Mouse (Mus musculus) gastrocnemius, adult 2 months (tissue): ENCODE results near the gene Foxp1. TPM values are rescaled to one million over a fixed set of nuclear protein-coding genes. Genes with fewer than 3 reads are reported as not detected.

Source experiments
- DNase-seq: peaks from one replicate; pipeline ENCODE4 v3.0.0; 2022
- H3K27ac ChIP-seq: fragments of 200-600 bp; 2 replicates; pipeline ENCODE4 v1.8.1; 2022; ENCODE audit warnings: mild to moderate bottlenecking
- H3K4me3 ChIP-seq: fragments of 200-600 bp; 2 replicates; pipeline ENCODE4 v1.8.1; 2022; ENCODE audit warnings: mild to moderate bottlenecking, moderate library complexity
- CTCF ChIP-seq: fragments of 200-600 bp; IDR thresholded peaks from 2 replicates; pipeline ENCODE4 v1.8.1; 2022; ENCODE audit warnings: antibody characterized with exemption, mild to moderate bottlenecking, moderate library complexity
- intact Hi-C: fragments of 180-260 bp; cut with DNase I; formaldehyde crosslinking; loops from one replicate; pipeline ENCODE4 v1.15.1; 2025
- total RNA-seq, 2 experiments: library from RNA; stranded (reverse); gene quantifications; 2 replicates each; pipeline ENCODE4 v1.2.3; 2021

Gene Foxp1
- total RNA-seq, 2 experiments from 2014 or later, result 17.4 to 20.9 TPM

DNA sequence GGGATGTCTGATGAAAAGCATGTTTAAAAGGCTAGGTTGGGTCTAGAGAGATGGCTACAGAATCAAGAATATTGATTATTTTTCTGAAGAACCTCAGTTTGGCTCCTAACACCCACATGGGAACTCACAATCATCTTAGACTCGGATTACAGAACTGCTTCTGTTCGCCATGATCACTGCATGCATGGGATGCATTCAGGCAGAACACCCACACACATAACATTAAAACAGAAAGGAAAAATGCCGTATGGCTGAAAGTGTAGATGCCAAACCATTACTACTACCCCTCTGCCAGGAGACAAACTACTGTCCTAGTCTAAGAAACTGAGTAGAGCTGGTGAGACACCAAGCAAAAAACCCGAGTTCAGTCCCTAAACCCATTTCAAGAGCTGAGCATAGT is 192.4 kb downstream of the Foxp1 start:
- Histone ChIP-seq H3K27ac (no peak overlapping the region), H3K4me3 (no peak overlapping the region)
- intact Hi-C loops, result loop anchor here (5.0 kb wide), 1 partner anchor 47 kb away; no protein-coding TSS in a partner anchor
- no peak for TF ChIP-seq CTCF
- DNase-seq, result no peak

DNA sequence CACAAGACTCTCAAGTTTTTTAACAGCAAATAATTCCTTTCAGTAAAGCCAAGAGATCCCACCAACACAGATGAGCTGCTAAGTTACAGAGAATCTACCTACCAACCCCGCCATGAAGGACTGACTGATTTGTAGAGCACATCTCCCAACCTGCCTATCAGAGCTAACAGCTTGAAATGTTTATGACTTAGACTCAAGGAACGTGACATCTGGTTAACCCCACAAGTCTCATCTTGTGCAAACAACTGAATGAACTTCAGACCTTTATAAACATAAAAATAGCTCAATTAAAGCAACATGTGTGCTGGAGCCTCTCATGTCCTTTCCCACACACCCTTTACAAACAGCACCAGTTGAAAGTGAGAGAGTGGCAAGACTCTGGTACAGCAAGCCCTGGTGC is 193.9 kb downstream of the Foxp1 start:
- no peak for TF ChIP-seq CTCF
- DNase-seq, result no peak
- H3K4me3 ChIP-seq, result no peak overlapping the region
- peak overlapping the region; percentile 41; the same call in 1 of the 2 replicates for H3K27ac ChIP-seq
- intact Hi-C loops, result no loop called here

- no peak for TF ChIP-seq CTCF
- no peak overlapping the region for H3K4me3 ChIP-seq
- H3K27ac ChIP-seq, result peak overlapping the region; percentile 41
- intact Hi-C loops, result no loop called here
- DNase-seq, result no peak
Observed at GRCm38 (mm10) chr6:99328146-99328545, 194.4 kb downstream of the Foxp1 start.

- no peak for TF ChIP-seq CTCF
- H3K27ac ChIP-seq, result peak overlapping the region; percentile 41
- peak; percentile 81 for DNase-seq
- H3K4me3 ChIP-seq, result peak overlapping the region; percentile 28; the same call in 1 of the 2 replicates
- intact Hi-C loops, result no loop called here
Observed at GRCm38 (mm10) chr6:99327721-99328120, 194.8 kb downstream of the Foxp1 start.

- H3K27ac ChIP-seq, result no peak overlapping the region
- no peak overlapping the region for H3K4me3 ChIP-seq
- TF ChIP-seq CTCF, result no peak
- intact Hi-C loops, result no loop called here
- no peak for DNase-seq
Observed at GRCm38 (mm10) chr6:99325881-99326280, 196.6 kb downstream of the Foxp1 start.

GRCm38 (mm10) chr6:99325461-99325860 is 197.1 kb downstream of the Foxp1 start:
- intact Hi-C loops, result no loop called here
- DNase-seq, result no peak
- Histone ChIP-seq H3K4me3 (no peak overlapping the region), H3K27ac (no peak overlapping the region)
- no peak for TF ChIP-seq CTCF

DNA sequence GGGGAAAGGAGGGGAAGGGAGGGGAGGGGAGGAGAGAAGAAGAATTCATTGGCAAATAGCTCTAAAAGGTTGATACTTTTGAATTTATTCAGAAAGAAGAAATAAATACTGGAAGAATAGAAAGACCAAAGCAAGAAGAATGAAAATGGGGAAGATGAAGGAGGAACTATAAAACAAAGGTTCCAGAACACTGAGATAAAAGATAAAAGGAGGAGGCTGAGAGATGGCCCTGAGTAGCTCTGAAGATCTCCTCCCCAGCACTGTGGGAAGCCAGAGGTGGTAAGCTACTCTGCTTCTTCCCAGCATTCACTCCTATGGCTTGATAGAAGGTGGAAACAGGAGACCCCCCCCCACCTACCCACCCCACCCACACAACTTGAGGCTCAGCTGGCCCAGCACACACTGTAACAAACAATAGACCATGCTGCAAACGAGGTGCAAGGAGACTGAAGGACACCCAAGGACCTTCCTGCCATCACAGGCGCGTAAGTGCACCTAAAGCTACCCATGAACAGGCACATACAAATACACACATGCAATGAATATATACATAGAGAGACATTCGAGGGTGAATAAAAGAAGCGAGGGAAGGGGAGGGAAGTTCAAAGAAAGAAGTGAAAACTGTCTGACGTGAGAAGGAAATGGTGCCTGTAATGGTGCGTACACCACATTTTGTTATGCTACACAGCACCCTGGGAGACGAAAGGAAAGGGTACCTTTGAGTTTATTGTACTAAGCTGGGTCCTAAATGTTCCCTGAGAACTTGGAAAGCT is 200.2 kb downstream of the Foxp1 start:
- no peak overlapping the region for H3K4me3 ChIP-seq
- no peak overlapping the region for H3K27ac ChIP-seq
- no peak for TF ChIP-seq CTCF
- intact Hi-C loops, result no loop called here
- DNase-seq, result no peak

DNA sequence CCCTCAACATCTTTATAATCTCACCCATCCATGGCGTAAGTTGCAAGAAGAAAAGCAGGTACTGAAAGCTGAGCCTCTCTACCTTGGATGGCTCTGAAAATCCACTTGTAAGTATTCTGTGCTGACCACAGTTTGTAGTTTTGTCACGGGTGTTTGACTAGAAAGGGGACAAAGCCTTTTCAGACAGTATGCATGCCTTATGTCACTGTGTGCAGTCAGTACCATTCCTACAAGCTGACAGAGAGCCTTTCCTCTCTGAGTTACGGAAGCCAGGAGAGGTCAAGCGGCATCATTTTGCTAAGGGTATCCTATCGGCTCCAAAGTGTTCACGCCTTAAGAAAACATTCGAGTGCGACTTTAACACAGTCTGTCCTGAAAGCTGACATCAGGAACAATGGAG is 202.1 kb downstream of the Foxp1 start:
- TF ChIP-seq CTCF, result no peak
- Histone ChIP-seq H3K4me3 (no peak overlapping the region), H3K27ac (no peak overlapping the region)
- intact Hi-C loops, result no loop called here
- no peak for DNase-seq

DNA sequence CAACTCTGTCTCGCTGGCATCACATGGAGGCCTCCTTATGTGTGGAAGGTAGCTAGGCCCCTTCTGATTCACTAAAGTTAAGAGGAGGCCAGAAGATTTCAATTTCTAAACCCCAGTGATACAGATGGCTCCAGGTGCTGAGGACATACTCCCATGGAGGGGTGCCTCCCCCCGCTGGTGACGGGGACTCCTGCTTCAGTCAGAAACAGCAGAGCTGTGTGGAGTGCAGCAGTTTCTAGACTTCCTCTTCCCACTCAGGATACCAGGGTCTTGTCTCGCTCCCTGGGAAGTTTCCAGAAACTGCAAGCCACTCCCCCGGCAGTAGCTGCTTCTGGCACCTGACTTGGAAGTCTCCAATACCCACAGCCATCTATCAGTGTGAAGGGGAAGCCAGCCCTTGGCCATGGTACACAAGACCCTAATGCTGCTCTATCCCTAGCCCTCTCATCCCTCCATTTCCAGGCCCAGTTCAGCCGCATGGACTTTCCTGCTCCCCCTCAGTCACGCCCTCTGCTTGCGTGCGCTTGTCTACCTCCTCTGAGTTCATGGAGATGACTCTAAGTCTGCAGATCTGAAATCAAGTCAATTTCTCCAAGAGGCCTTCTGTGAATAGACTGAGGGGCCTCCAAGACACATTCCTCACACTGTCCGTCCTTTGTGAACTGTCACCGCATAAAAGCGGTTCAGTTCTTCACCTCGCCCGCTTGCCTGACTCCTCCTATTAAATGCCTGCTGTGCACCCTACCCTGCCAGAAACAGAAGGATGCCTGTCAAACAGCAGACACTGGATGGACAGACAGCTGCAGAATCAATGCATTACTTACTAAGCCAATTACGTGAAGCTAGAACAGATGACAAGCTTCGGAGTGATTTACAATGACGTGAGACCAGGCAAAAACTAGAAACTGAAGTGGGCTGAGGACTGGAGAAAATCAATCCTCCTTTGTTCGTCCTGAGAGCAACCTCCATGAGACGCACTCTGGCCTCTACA is 202.8 kb downstream of the Foxp1 start:
- Histone ChIP-seq H3K27ac (no peak overlapping the region), H3K4me3 (no peak overlapping the region)
- intact Hi-C loops, result no loop called here
- DNase-seq, result no peak
- no peak for TF ChIP-seq CTCF

DNA sequence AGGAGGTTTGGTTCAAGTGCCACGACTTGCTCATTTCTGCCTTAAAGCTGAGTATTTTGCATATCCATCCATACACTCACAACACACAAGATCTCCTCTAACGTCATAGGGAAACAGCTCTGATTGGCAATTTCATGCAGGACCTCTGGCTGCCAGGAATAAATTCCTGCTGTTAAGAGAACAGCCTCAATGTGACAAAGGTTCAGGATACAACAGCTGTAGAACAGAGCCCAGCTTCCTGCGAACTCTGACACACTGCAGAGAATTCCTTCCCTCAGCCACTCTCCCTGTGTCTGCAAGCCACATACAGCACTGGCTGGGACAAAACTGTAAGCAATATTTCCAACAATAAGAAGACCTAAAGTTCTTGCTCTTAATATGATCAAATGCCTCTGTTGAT is 207.8 kb downstream of the Foxp1 start:
- Histone ChIP-seq H3K4me3 (no peak overlapping the region), H3K27ac (no peak overlapping the region)
- intact Hi-C loops, result no loop called here
- TF ChIP-seq CTCF, result no peak
- no peak for DNase-seq

- intact Hi-C loops, result no loop called here
- Histone ChIP-seq H3K27ac (no peak overlapping the region), H3K4me3 (no peak overlapping the region)
- TF ChIP-seq CTCF, result no peak
- no peak for DNase-seq
Observed at GRCm38 (mm10) chr6:99310529-99310928, 212.0 kb downstream of the Foxp1 start.

- DNase-seq, result no peak
- intact Hi-C loops, result no loop called here
- TF ChIP-seq CTCF, result no peak
- H3K27ac ChIP-seq, result no peak overlapping the region
- no peak overlapping the region for H3K4me3 ChIP-seq
Observed at GRCm38 (mm10) chr6:99310171-99310500, 212.4 kb downstream of the Foxp1 start.
